Mouse (Mus musculus): Measurements from ENCODE around the gene Rabggtb.

The Rabggtb gene

DNA sequence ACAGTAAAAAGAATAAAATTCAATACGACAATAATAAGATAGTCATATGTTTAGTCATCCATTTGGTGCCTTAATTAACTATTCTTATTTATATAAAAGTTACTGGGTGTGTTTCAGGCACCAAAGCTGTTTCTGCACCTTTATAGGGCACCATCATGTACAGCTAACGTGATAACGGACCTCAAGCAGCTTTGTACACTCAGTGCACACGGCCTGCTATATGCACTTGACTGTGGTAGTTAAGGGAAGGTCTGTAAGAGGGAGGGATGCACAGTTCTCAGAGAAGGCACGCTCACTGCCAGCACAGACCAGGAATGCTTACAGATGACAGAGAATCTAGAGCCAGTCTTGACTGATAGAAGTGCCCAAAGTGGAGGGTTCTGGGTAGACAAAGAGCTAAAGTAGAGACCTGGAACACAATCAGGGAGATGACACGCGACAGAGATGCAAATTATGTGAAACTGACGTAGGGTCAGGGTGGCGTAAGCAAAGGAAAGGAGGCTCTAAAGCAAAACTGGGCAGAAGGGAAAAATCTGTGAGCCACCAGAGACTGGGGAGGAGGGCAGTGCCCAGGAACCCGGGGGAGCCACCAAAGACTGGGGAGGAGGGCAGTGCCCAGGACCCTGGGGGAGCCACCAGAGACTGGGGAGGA is 54.3 kb downstream of the Rabggtb start:
- DNase-seq = no peak
